Mouse (Mus musculus) urinary bladder, postnatal 36 days (tissue): ENCODE data around the gene Reg3b.
"Not testable (repeated sequence)": the region's sequence is repeated elsewhere in the genome, so short reads cannot be mapped to it uniquely, and the experiment has no call there.

ENCODE experiments used
- DNase-seq, 2 experiments: peaks; one replicate each; pipeline ENCODE4 v3.0.0; 2022; ENCODE audit warnings: low spot score in 2 of 2, mixed read lengths in 1 of 2

Reg3b gene

GRCm38 (mm10) chr6:78370357-78370756 is at the start of gene Reg3b:
Reg3b (plus strand) TSS chr6:78370657.
- DNase-seq = no peak

- DNase-seq = no peak
Measured at GRCm38 (mm10) chr6:78327798-78328197, 42.7 kb upstream of the Reg3b start.

- DNase-seq = no peak
Measured at GRCm38 (mm10) chr6:78329166-78329565, 41.3 kb upstream of the Reg3b start.

- no peak for DNase-seq
Measured at GRCm38 (mm10) chr6:78331919-78332569, 38.4 kb upstream of the Reg3b start.

- no peak for DNase-seq
Measured at GRCm38 (mm10) chr6:78340296-78340695, 30.2 kb upstream of the Reg3b start.

GRCm38 (mm10) chr6:78341689-78342088 is 28.8 kb upstream of the Reg3b start:
- DNase-seq = no peak

- no peak for DNase-seq
Measured at GRCm38 (mm10) chr6:78361971-78362563, 8.4 kb upstream of the Reg3b start.

GRCm38 (mm10) chr6:78378765-78379164 is 8.3 kb downstream of the Reg3b start, which contains the start of gene Reg3d:
Reg3d (minus strand) TSS chr6:78378865.
- no peak for DNase-seq

GRCm38 (mm10) chr6:78380409-78380808 is 10.0 kb downstream of the Reg3b start, which contains the start of gene Reg3a:
Reg3a (plus strand) TSS chr6:78380709.
- DNase-seq = no peak

- no peak for DNase-seq
Measured at GRCm38 (mm10) chr6:78385609-78386008, 15.2 kb downstream of the Reg3b start.

GRCm38 (mm10) chr6:78395323-78395722 is 24.9 kb downstream of the Reg3b start, which contains the start of gene Reg2:
Reg2 (plus strand) TSS chr6:78395623.
- DNase-seq = not testable (repeated sequence)

- DNase-seq = not testable (repeated sequence)
Measured at GRCm38 (mm10) chr6:78422411-78422810, 52.0 kb downstream of the Reg3b start, which contains the start of gene Reg1. Reg1 (plus strand) TSS chr6:78422711.
